Mouse (Mus musculus) heart, postnatal 4 days (tissue): ENCODE results near the gene Klkb1. TPM values are rescaled to one million over a fixed set of nuclear protein-coding genes. Genes with fewer than 3 reads are reported as not detected.
"Not testable (repeated sequence)": the region's sequence is repeated elsewhere in the genome, so short reads cannot be mapped to it uniquely, and the experiment has no call there.

ENCODE experiments used
- DNase-seq: peaks from one replicate; pipeline ENCODE4 v3.0.0; 2021
- total RNA-seq, 2 experiments: library from RNA; stranded (reverse); gene quantifications; 2 replicates each; pipeline ENCODE4 v1.2.3; 2021

The Klkb1 gene
- total RNA-seq, result not detected

DNA sequence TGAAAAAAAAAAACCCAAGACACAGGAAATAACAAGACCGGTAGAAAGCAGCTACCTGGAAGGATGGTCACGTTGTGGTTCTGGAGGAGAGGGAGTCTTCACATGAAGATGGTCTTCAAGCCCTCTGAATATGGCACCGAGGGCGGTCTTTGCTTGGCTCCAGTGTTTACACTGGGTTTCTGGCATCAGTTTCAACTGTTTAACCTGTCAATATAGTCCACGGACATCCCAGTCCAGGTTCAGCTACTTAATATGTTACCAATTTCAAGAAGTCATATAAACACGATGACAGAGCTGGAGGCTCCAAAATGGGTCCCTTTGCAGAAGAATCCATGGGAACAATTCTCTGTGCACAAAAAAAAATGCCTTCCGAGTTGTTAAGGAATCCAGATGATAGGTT, at the start of gene Klkb1:
TSS of gene Klkb1 (minus strand) at position 173 of the 400 bp plus-strand sequence.
- no peak for DNase-seq

- no peak for DNase-seq
Observed at GRCm38 (mm10) chr8:45344298-45344697, 49.6 kb upstream of the Klkb1 start.

DNA sequence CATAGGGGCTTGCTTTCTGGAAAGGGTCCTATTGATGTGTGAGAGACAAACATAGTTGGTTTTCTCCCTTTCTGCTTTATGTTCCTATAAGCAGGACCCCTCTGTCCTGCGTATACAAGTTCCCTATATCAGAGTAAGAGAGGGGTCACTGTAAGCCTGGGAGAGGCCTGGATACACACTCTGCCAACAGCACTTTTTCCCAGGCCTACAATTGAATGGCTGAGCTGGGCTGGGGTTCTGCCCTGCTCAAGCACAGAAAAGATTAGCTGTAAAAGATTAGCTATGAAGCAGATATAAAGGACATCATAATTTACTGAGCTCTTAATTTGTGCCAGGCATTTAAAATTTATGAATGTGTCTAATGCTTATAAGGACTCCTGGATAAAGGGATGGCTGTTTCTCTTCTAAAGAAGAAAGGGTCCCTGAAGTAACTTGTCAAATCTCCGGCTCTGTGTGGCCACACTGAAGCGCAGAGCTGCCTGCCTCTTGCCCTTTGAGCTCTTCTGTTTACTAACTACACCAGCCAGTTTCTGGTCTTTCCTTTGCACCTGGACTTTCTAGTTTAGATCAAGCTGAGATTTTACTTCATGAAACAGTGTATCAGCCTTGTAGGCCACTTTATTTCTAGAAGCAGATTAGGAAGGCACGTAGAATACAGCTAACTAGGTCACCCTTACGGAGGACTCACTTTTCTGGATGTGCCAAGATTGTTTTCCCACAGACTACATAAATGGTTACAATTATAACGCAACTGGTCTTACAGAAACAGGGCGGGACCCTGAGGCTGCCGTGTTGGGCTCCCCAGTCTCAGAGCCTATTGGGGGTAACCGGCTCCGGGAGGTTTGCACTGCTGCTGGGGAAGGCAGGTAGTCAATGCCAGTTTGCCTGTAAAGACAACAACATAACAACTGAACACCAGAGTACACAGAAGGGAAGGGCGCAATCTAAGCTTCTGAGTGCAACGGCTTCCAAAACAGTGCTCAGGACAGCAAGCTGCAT, 47.3 kb upstream of the Klkb1 start:
- no peak for DNase-seq

DNA sequence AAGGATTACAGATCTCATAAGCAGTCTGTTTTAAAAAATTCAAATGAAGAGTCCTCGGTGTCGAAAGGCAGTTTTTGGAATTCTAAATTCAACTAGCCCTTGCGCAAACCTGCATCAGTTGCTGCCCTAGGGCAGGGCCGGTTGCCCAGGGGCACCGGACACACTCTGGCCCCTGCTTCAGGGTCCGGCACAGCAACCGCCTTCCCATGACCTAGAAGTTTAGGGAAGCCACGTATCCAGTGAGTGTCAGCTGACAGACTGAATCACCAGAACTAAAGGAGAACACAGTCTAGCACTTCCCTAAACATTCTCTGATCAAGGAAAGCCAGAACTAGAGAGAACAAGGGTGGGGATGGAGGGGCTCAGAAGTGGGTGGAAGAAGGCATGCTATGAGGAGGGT, 38.8 kb upstream of the Klkb1 start:
- DNase-seq, result peak; percentile 9

DNA sequence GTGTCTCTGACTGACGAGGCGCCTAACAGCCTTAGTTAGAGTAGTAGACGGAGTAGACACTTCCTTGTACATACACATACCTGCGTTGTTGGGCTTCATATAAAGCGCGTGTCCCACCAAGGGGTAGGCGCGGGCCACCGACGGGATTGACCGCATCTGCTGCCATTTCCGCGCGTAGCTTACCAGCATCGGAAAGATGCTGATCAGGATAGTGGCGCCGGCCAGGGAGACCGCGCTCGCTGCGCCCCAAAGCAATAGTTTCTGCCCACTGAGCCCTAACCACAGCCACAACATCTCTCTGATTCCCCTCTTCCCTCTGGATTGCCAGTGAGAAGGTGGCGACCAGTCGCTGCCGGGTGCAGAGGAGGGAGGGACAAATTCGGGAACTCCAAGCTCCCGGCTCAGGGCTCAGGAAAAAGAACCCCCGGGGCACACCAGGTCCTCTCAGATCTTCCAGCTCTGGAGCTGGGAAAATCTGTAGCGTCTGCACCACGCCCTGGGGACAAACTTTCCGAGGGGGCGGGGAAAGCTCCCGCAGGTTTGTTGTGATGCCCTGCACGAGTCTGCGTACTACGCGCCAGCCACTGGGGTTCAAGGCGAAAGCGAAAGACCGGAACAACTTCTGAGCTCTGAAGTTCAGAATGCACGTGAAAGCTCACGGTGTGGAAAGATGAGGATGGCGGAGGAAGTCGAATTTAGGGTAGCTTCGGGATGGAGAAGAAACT, 38.2 kb upstream of the Klkb1 start, which contains the start of gene Cyp4v3:
TSS of gene Cyp4v3 (minus strand) at position 532 of the 725 bp plus-strand sequence.
- DNase-seq, result peak; percentile 65

DNA sequence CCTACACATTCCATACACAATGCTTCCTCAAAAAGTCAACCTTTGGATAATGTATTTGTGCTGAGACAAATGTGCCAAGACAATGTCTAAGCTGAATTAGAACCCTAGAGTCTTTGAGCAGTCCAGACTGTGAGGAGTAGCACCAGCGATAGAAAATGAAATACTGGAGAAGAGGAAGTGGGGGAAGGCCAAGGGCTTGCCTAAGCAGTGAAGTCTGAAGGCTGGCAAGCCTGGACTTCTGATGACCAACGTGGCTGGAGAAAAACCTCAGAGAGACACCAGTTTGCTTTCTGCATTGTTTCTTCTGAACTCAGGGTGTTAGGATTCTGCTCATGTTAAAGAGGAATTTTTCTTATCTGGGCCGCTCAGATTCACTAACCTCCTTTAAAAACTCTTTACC, 36.2 kb upstream of the Klkb1 start:
- no peak for DNase-seq

DNA sequence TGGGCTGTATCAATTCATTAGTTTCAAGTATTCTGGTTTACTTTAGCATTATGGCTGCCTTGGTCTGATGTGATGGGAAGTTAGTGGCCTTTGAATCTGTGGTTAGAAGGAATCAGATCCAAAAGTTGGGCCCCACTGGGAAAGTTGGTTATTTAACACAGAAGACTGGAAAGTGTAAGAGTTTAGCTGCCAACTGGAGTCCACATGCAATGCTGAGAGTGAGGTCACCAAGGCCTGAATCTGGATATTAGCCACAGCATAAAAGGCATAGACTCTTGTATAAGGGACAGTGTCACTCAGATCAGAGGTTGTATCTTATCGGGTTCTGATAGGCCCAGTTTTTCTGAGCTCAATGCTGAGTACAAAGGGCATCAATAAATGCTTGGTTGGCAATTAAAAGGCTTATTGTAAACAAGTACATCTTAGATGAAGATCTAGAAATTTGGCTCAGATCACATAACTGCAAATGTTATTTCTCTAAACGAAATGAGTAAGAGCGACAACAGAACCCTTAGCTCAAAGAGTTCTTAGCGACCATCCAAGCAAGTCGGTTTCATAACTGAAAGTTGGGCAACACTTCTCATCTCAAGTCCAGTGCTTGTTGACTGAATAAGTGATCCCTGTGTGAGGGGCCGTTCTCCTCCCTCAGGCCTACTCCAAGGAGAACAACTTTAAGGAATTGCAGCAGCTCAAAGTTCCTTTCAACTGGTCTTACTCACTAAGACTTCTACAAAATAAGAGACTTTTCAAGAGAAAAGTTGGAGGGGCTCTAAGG, 34.7 kb upstream of the Klkb1 start:
- no peak for DNase-seq

DNA sequence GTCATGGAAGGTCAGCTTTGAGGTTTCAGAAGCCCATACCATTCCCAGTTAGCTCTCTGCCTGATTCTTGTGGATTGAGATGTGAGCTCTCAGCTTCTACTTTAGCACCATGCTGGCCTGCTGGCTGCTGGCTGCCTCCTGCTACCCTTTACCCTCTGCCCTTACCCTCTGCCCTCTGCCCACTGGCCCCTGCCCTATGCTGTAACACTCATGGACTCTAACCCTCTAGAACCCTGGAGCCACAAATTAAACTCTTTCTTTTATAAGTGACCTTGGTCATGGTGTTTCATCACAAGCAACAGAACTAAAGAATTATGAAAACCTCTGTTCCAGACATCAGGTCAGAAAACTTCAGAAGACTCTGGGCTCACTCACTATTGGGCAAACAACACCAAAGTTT, 32.4 kb upstream of the Klkb1 start:
- DNase-seq, result not testable (repeated sequence)

GRCm38 (mm10) chr8:45324151-45324550, 29.5 kb upstream of the Klkb1 start:
- DNase-seq, result no peak

DNA sequence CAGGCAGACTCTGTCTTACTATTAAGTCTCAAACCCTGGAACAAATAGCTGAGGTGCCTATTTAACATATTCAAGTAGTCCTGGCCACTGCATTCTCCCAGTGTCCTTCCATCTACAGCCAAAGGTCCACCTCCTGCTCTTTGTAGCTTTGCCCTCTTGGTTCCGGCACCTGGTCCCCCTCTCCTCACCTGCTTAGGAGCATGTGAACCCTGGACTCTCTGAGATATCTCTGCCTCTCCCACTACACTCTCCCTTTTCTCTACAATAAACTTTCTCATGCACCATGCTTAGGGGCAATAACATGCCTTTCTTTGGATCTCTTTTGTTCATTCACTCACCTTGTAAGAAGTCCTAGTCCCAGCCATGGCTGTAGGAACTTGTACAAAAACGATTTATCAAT, 26.7 kb upstream of the Klkb1 start:
- no peak for DNase-seq

GRCm38 (mm10) chr8:45320930-45321329, 26.3 kb upstream of the Klkb1 start:
- DNase-seq, result no peak

DNA sequence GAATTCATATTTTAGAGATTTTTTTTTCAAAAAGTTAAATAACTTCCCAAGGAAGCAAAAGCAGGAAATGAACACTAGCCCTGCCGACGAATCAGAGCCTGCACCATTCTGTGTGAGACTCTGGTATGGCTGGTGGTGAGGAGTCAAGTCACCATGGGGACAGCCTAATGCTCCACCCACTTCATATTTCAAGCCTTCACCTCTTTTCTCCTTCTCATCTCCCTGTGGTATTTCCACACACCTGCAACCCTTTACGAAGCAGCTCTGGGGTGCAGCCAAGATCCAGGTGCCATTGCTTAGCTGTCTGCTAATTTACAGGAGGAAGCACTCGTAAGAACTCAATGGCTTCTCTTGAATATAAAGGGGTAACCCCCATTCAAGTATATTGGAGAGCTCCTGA, 16.3 kb upstream of the Klkb1 start:
- DNase-seq, result no peak

DNA sequence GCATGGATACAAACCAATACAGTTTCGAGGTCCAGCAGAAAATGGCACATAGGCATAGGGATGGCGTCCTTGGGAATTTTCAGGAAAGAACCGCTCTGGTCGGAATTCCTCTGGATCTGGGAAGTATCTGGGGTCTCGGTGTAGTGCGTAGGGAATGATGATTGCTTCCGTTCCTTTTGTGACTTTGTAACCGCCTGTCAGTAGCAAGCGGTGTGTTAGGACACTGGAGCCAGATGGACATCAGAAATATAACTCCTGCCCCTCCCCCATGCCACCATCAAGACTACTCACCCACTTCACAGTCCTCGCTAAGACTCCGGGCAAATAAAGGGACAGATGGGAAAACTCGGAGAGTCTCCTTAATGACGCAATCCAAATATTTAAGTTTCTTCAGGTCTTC, 13.7 kb upstream of the Klkb1 start, which contains the start of gene Gm45753:
TSS of gene Gm45753 (minus strand) at position 101 of the 400 bp plus-strand sequence.
- DNase-seq, result no peak

DNA sequence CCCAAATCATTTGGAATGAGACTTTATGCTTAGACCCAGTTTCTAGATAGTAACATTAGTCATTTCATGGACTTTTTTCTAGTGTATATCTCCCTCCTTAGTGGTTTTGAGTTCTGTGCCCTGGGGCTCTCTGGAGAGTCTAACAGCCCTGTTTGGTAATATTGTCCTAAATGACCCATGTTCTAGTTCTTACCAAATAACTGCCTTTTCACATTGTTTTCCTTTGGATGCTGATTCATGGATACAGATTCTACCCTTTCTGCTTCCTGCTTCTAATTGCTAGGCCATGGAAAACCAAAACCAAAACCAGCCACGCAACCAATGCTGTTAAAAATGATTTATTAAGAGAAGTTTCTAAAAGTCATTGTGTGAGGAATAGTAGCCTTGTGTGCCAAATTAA, 10.8 kb upstream of the Klkb1 start:
- DNase-seq, result no peak

- DNase-seq, result no peak
Observed at GRCm38 (mm10) chr8:45304354-45304753, 9.7 kb upstream of the Klkb1 start.

DNA sequence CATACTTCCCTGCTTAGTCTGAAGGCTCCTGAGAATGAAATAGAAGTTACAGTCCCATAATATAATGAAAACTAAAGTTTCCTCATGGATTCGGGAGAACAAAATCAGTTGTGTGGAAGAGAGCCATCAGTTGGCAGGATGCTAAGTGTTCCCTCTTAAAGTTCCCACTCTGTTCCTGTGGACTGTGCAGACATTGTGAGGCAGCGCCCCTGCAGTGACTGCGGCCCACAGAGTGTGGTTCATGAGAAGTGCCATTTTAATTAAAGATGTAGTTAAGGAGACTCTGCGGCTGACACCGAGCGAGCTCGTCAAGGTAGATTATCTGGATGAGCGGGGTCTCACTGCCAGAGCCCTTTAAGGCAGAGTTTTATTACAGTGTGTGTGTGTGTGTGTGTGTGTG, 7.7 kb upstream of the Klkb1 start:
- no peak for DNase-seq

- no peak for DNase-seq
Observed at GRCm38 (mm10) chr8:45295276-45295675, 617 bp upstream of the Klkb1 start.

DNA sequence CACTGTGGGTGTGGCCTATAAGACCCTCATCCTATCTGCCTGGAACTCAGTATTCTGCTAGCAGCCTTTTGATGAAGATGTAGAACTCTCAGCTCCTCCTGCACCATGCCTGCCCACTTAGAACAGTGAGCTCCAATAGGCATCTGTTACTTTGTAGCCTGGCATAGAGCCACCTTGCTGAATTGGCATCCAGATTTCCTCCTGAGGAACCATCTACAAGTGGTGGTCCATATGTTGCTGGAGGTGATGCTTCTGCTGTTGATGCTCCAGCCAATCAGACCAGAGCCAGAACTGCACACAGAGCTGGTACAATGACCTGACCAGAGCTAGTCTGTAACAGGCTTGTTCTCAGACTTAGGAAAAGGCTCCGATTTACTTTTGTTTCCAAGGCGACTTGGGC, 2.9 kb downstream of the Klkb1 start:
- DNase-seq, result no peak

DNA sequence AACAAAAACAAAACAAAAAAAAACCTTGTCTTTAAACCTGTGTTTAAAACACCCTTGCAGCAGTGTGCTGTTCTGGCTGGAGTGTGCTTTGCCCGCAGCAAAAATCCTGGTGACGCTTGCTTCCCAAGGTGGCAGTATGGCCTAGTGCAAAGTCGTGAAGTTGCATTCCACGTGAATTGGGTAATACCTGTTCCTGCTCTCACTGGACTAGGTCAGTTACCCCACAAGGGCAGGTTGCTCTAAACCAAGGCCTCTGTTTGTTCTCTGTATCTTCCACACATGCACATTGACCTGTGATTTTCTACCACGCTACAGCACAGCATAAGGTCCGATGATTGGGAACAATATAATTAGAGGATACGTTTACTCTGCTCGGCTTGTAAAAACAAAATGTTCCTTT, 13.0 kb downstream of the Klkb1 start:
- DNase-seq, result no peak

DNA sequence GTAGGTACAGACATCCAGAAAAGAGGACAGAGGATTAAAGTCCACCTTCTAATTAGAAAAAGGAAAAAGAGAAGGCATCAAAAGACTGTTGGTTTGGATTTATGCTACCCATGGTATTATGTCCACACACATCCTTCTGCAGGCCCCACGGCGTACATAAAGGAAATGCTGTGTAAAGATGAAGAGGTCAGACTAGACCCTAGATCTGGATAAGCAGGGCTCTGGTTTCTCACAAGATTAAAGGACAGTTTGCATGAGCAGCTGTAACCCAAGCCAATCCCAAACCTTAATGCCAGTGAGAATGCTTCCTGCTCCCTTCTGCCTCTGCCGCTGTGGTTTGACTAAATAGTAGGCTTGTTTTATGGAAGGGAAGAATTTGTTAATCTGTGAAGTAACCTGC, 17.2 kb downstream of the Klkb1 start:
- DNase-seq, result no peak

DNA sequence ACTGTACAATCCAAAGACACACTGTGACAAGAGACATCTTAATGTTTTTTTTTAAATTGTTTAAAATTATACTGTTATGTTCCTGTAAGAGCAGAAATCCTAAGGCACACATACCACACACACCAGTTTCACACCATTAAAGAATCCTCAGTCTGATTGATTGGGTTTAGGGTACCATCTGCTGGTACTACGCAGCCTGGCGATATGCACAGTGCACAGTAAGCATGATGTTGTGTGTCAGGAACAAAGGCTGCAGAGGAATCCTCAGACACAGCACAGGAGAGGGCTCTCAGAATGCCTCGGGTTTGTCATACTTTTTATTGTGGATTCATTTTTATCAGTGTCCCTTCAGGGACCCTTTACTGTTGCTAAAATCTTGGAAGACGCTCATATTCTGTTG, 20.3 kb downstream of the Klkb1 start:
- DNase-seq, result no peak

DNA sequence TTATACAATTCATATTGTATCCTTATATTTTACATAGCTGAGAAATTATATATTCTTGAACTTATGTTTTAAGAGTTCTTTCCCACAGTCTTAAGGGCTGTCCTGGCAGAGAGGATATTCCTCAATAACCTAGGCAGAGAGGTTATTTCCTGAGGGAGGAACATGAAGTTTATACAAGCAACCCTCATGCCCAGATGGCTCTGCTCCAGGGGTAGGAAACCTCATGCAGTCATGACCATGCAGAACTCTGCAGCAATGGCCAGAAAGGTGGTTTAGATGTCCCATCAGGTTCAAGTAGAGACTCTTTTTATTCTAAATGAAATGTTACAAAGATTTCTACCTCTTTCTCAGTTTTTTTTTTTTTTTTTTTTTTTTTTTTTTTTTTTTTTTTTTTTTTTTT, 25.6 kb downstream of the Klkb1 start:
- DNase-seq, result no peak

DNA sequence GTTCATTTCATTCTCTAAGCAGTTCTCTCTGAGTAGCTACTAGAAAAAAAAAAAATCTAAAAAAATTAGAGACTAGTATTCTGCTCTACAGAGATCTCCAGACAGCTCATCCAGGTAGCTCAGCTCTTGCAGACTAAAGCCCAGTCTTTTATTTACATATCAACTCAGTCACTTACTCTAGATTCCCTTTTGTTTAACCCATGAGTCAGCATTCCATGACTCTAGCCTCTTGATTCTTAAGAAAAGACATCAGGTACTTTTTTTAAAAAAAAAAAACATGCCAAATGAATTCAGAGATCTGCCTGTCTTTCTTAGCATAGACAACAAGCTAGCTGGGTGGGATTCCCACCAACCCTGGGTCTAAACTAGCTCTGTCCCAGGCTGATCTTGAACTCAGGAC, 26.2 kb downstream of the Klkb1 start:
- DNase-seq, result no peak
